Mouse (Mus musculus) thymus, postnatal 25 days (tissue): Measurements from ENCODE around the gene Ifnl3.
"Not testable (repeated sequence)": the region's sequence is repeated elsewhere in the genome, so short reads cannot be mapped to it uniquely, and the experiment has no call there.

Experiments used
- DNase-seq: peaks from one replicate; pipeline ENCODE4 v3.0.0; 2022

Gene Ifnl3

GRCm38 (mm10) chr7:28522536-28522935, at the start of gene Ifnl3:
Gene Ifnl3 (plus strand): TSS chr7:28522836.
- not testable (repeated sequence) for DNase-seq

GRCm38 (mm10) chr7:28476191-28476590, 46.4 kb upstream of the Ifnl3 start:
- no peak for DNase-seq

- no peak for DNase-seq
These were observed 45.3 kb upstream of the Ifnl3 start for GRCm38 (mm10) chr7:28477363-28477762.

GRCm38 (mm10) chr7:28478854-28479253, 43.8 kb upstream of the Ifnl3 start:
- no peak for DNase-seq

GRCm38 (mm10) chr7:28482854-28483253, 39.8 kb upstream of the Ifnl3 start:
- no peak for DNase-seq

GRCm38 (mm10) chr7:28484192-28484591, 38.4 kb upstream of the Ifnl3 start:
- no peak for DNase-seq

- DNase-seq = no peak
These were observed 34.6 kb upstream of the Ifnl3 start for GRCm38 (mm10) chr7:28488030-28488491.

GRCm38 (mm10) chr7:28490410-28490809, 32.2 kb upstream of the Ifnl3 start:
- DNase-seq = peak; percentile 62

- peak; percentile 9 for DNase-seq
These were observed 31.7 kb upstream of the Ifnl3 start for GRCm38 (mm10) chr7:28490903-28491302.

GRCm38 (mm10) chr7:28492310-28492709, 30.3 kb upstream of the Ifnl3 start:
- DNase-seq = no peak

- DNase-seq = no peak
These were observed 27.2 kb upstream of the Ifnl3 start for GRCm38 (mm10) chr7:28495426-28495825.

GRCm38 (mm10) chr7:28505585-28505984, 17.1 kb upstream of the Ifnl3 start:
- DNase-seq = no peak

GRCm38 (mm10) chr7:28509121-28509520, 13.5 kb upstream of the Ifnl3 start:
- not testable (repeated sequence) for DNase-seq

GRCm38 (mm10) chr7:28510405-28510974, 12.1 kb upstream of the Ifnl3 start, which contains the start of gene Ifnl2:
Gene Ifnl2 (minus strand): TSS chr7:28510455.
- not testable (repeated sequence) for DNase-seq

- no peak for DNase-seq
These were observed 11.2 kb upstream of the Ifnl3 start for GRCm38 (mm10) chr7:28511441-28511840.

- peak; percentile 91 for DNase-seq
These were observed 5.5 kb downstream of the Ifnl3 start for GRCm38 (mm10) chr7:28527922-28528719.

- no peak for DNase-seq
These were observed 9.4 kb downstream of the Ifnl3 start for GRCm38 (mm10) chr7:28532005-28532404.

GRCm38 (mm10) chr7:28538886-28539285, 16.2 kb downstream of the Ifnl3 start:
- not testable (repeated sequence) for DNase-seq

- no peak for DNase-seq
These were observed 17.9 kb downstream of the Ifnl3 start, which contains the start of gene Sycn for GRCm38 (mm10) chr7:28540526-28540925. Gene Sycn (plus strand): TSS chr7:28540885.

GRCm38 (mm10) chr7:28544051-28544601, 21.5 kb downstream of the Ifnl3 start:
- DNase-seq = no peak

- no peak for DNase-seq
These were observed 22.6 kb downstream of the Ifnl3 start for GRCm38 (mm10) chr7:28545048-28545890.

- DNase-seq = no peak
These were observed 23.2 kb downstream of the Ifnl3 start for GRCm38 (mm10) chr7:28545891-28546210.

GRCm38 (mm10) chr7:28546649-28547048, 24.0 kb downstream of the Ifnl3 start:
- no peak for DNase-seq
